Mouse (Mus musculus): ENCODE data around the gene Mdh1b.

Mdh1b gene

DNA sequence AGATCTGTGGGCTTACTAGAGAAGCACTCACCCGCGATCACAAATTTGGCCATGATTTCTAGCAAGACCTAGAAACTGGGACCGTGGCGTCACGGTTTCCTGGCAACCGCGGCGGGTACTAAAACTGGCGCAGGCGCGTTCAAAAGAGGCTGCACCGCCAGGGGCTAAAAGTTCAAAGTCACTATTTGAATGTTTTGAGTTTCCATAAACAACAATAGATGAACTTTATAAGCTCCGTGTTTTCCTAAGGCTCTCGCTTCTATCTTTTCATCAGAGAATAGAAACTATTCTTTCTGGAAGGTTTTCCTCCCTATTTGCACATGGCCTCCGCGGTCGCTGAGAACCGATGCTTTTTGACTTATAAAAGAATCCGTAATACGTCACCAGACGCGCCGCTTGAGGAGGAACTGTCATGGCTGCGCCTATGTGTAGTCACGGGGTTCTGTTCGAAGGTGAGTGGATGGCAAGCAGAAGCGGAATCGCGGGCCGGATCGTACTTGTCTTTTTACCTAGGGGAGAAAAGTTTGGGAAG, at the start of gene Mdh1b, which contains the start of gene Fastkd2:
Gene Mdh1b (minus strand): TSS at position 79 of the 532 bp plus-strand sequence.
Gene Fastkd2 (plus strand): TSS at position 375 of the 532 bp plus-strand sequence.
- peak; percentile 93 for DNase-seq (ENCODE audit: low read depth)

GRCm38 (mm10) chr1:63776902-63777630, 46.9 kb upstream of the Mdh1b start:
- DNase-seq (ENCODE audit: low read depth) = no peak

DNA sequence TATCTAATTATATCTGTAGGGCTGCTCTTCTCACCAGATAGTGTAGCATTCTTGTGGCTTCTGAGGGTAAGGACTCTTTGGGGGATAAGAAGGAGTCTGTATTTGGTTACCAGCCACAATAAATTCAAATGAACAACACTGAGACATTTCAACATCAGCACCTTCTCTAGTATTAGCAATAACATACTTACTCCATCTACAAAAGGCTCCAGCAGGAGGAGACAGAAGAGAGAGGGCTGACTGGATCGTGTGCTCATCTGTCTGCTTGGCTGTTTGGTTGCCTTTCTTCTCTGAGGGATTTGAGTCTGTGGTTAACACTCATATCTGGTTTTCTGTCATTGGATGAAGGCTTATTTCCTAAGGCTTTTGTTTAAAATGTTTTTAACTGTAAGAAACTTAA, 46.3 kb upstream of the Mdh1b start:
- no peak for DNase-seq (ENCODE audit: low read depth)

DNA sequence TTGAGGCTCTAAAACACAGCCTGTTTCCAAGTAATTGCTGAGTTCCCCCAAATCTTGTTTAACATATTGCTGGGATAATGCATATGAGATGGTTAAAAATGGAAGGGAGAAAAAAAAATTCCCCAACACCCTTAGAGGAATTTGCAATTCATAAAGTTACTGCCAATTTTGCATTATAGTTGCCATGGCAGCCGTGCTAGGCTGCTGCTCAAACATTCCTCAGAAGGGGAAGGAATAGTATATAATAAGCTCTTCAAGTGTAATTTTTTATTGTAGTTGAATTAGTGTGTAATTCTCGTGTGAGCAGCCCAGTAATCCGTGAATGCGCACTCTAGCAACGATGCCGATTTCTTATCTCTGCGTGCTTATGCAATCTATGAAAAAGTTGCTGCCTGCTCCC, 40.2 kb upstream of the Mdh1b start:
- no peak for DNase-seq (ENCODE audit: low read depth)

DNA sequence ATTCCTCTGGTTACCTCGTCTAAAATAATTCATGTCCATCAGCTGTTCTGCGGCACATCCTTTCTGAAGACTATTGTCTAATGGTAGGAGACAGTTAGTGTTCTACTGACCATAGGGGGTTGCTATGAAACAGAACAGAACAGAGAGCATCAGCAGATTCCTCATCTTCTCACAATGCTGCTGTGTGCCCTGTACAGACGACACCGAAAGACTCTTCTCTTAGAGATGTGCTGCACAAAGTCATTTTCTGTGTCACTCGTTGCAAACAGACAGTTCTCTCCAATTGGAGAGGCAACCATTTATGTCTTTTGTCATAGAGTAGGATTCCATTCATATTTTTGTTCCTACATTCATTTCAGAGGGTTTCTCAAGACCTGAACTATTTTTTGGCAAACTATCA, 39.0 kb upstream of the Mdh1b start, which contains the start of gene 4933402D24Rik:
Gene 4933402D24Rik (minus strand): TSS at position 101 of the 400 bp plus-strand sequence.
- no peak for DNase-seq (ENCODE audit: low read depth)

GRCm38 (mm10) chr1:63768112-63768511, 38.0 kb upstream of the Mdh1b start:
- no peak for DNase-seq (ENCODE audit: low read depth)

- no peak for DNase-seq (ENCODE audit: low read depth)
These were observed 34.3 kb upstream of the Mdh1b start for GRCm38 (mm10) chr1:63764395-63764794.

DNA sequence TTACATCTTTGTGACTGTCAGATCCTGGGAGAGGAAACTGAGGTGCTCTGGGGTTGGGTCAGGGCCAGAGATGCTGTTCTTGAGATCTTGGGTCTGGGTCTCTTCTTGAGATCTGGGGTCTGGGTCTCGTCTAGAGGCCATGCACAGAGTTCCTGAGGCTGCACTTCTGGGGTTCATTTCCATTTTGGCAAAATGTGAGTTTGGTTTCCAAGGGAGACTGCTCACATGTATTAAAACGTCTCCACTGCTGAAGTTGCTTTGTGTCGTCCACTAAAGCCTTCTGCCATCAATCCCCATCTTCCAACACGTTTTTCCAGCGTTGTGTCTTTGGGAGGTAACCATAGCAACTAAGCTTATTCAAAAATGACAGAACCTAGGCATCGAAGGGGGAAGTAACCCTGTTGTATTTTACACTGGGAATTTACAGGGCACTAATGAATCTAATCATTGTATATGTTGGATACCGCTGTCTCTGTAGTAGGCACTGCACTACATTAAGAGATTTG, 33.8 kb upstream of the Mdh1b start:
- no peak for DNase-seq (ENCODE audit: low read depth)

DNA sequence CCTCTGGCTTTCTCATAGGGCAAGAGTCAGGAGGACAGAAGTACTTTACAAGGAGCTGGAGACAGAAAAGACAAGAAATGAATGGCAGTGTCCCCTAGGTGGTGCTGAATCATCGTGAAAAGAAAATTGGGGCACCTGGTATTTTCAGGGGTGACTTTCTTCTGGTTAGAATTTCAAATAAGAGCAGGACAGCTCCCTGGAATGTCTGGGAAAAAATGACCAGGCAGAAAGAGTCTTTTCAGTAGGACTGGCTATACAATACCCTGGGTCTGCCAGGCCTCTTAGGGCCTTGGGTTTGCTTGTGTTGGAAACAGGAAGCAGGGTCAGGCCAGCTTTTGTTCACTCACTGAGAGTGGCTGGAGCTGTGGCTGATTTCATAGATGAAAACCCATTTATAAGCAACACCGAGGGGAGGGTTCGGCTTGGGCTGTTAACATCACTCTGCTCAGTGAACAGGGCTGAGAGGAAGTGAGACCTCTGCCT, 33.1 kb upstream of the Mdh1b start:
- peak; percentile 35 for DNase-seq (ENCODE audit: low read depth)

DNA sequence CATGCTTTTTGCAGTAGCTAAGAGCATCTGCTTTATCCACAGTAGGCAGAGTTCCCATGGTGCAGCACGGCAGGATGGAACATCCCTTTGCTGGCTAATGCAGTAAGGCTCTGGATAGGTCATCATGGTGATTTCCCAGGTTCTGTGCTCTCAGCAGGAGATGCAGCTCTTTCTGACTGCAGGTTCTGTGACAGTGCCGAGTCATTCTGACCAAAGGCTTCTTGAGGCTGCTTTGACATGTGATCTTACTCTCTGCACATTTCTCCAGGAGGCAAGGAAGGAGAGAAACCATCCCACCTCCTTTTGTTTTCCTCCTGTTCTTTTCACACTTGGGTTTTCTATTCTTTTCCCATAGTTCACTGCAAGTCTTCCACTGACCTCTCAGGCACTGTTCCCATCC, 25.9 kb upstream of the Mdh1b start:
- peak; percentile 8 for DNase-seq (ENCODE audit: low read depth)

- no peak for DNase-seq (ENCODE audit: low read depth)
These were observed 322 bp downstream of the Mdh1b start for GRCm38 (mm10) chr1:63729796-63730195.

DNA sequence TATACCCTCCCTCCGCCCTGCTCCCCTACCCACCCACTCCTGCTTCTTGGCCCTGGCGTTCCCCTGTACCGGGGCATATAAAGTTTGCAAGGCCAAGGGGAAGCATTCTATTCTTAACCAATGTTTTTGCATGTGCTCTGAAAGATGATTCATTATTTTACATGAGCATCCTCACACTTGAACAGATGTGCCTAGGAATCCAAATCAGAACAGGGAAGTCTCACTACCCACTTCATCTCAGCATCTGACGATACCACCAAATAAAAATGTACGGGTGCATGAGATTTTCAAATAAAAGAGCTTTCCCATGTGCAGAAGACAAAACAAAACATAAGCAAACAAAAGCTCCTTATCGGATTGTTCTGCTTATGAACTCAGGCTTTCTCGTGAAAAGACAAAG, 10.0 kb downstream of the Mdh1b start:
- DNase-seq (ENCODE audit: low read depth) = no peak

DNA sequence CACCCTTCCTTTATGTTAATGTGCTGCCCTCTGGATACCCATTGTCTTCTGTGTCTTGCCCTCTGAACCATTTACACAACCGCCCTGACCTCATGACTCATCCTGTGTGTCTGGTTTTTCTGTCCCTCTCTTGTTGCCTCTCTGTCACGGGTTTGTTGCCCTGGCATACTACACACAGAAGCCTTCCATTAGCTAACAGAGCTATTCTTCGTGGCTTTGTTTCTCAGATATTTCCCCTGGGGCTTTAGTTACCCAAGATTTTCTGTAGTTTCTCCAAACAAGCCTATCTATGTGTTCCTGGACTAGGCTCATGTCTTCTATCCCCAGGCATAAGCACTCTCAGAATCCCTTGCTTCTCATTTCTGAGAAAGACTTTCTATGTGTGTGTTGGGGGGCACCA, 21.2 kb downstream of the Mdh1b start:
- DNase-seq (ENCODE audit: low read depth) = peak; percentile 3

DNA sequence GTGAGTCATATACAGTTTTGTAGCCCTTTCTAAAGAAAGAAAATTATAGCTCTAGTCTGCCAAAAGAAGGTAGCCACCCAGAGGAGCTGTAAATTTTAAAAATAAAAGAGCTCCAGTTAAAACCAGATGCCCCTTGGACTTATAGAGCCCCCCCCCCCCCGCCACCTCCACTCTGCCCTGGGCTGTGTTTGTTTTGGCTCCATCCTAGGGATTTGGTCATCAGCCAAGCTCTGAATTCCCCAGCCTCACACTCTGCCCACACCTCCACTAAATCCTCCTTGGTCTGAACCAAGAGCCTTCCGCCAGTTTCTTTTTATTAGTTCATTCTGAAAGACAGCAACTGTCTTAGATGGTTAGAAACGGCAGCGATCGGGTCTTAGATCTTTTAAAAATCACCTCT, 24.4 kb downstream of the Mdh1b start:
- DNase-seq (ENCODE audit: low read depth) = no peak

GRCm38 (mm10) chr1:63696861-63697260, 33.3 kb downstream of the Mdh1b start:
- DNase-seq (ENCODE audit: low read depth) = no peak

- DNase-seq (ENCODE audit: low read depth) = no peak
These were observed 43.3 kb downstream of the Mdh1b start, which contains the start of gene Dytn for GRCm38 (mm10) chr1:63686827-63687226. Gene Dytn, minus strand, starts transcription at chr1:63686927.

GRCm38 (mm10) chr1:63675975-63676374, 54.1 kb downstream of the Mdh1b start:
- DNase-seq (ENCODE audit: low read depth) = no peak

DNA sequence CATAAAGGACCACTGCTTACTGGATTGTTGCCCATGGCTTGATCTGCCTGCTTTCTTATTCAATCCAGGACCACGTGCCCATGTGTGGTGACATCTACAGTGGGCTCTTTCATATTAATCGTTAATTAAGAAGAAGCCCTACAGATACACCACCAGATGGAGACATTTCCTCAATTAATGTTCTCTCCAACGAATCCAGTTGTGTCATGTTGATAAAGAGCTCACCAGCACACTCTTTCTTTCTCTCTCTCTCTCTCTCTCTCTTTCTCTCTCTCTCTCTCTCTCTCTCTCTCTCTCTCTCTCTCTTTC, 61.3 kb downstream of the Mdh1b start:
- peak; percentile 81 for DNase-seq (ENCODE audit: low read depth)

- DNase-seq (ENCODE audit: low read depth) = no peak
These were observed 61.9 kb downstream of the Mdh1b start for GRCm38 (mm10) chr1:63667949-63668851.

- DNase-seq (ENCODE audit: low read depth) = no peak
These were observed 62.7 kb downstream of the Mdh1b start for GRCm38 (mm10) chr1:63667201-63667948.

GRCm38 (mm10) chr1:63666089-63666488, 64.0 kb downstream of the Mdh1b start:
- no peak for DNase-seq (ENCODE audit: low read depth)

DNA sequence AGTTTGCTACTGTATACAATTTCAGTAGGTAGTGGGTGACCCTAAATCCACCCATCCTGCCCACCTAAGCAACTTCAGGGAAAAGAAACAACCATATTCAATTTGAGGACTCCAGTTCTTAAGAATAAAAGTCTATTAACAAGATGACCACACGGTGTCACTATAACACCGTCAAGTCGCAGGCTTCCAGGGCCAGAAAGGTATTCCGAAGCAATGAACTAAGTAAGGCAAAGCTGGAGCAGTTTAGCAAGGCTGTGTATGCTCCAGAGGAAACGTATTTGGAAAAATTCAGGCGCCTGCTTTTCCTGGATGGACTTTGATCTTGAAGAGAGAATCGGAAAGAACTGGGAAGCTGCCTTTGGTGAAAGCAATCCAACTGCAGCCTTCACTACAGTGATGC, 70.5 kb downstream of the Mdh1b start:
- DNase-seq (ENCODE audit: low read depth) = peak; percentile 75
